Mouse (Mus musculus) intestine, postnatal 0 days (tissue): ENCODE data around the gene Tdrd3. TPM values are rescaled to one million over a fixed set of nuclear protein-coding genes. Genes with fewer than 3 reads are reported as not detected.

Experiments used
- ATAC-seq: fragments of 200-750 bp; cut with Nextera tagmentation; 2 replicates; pipeline ENCODE4 v1.8.0; 2017; ENCODE audit warnings: mild to moderate bottlenecking, moderate TSS enrichment, moderate library complexity
- H3K27ac ChIP-seq: fragments of 300-500 bp; sonication (generic); 2 replicates; pipeline ENCODE4 v1.5.1; 2014; ENCODE audit warnings: mild to moderate bottlenecking, low read depth, low read length, moderate library complexity
- H3K27me3 ChIP-seq: fragments of 300-500 bp; sonication (generic); replicated peaks from 2 replicates; pipeline ENCODE4 v1.6.1; 2014; ENCODE audit warnings: low read length, mixed read lengths; ENCODE audit not compliant: control insufficient read depth, insufficient read depth
- H3K36me3 ChIP-seq: fragments of 300-500 bp; sonication (generic); 2 replicates; pipeline ENCODE4 v1.6.1; 2014; ENCODE audit warnings: mild to moderate bottlenecking, moderate library complexity; ENCODE audit not compliant: control insufficient read depth, insufficient read depth
- H3K4me1 ChIP-seq: fragments of 300-500 bp; sonication (generic); replicated peaks from 2 replicates; pipeline ENCODE4 v1.6.1; 2014; ENCODE audit warnings: antibody characterized with exemption, low read length, mixed read lengths; ENCODE audit not compliant: control insufficient read depth, insufficient read depth
- H3K4me2 ChIP-seq: fragments of 300-500 bp; sonication (generic); replicated peaks from 2 replicates; pipeline ENCODE4 v1.6.1; 2014; ENCODE audit warnings: low read depth, mild to moderate bottlenecking, moderate library complexity
- H3K4me3 ChIP-seq: fragments of 300-500 bp; sonication (generic); 2 replicates; pipeline ENCODE4 v1.5.1; 2014; ENCODE audit warnings: low read depth, low read length
- H3K9ac ChIP-seq: fragments of 300-500 bp; sonication (generic); 2 replicates; pipeline ENCODE4 v1.6.1; 2014; ENCODE audit warnings: mild to moderate bottlenecking, low read depth, low read length
- H3K9me3 ChIP-seq: fragments of 300-500 bp; sonication (generic); 2 replicates; pipeline ENCODE4 v1.6.1; 2016; ENCODE audit warnings: mixed run types; ENCODE audit not compliant: control insufficient read depth
- CTCF ChIP-seq: sonication (generic); IDR thresholded peaks from 2 replicates; pipeline ENCODE4 v1.5.1; 2016; ENCODE audit warnings: low read depth, mild to moderate bottlenecking, control low read depth, antibody characterized with exemption, moderate library complexity
- WGBS: fragments of 180-500 bp; shearing (Covaris S2); extraction: QIAGEN DNeasy Blood & Tissue Kit; methylation state at CpG from one replicate; pipeline ENCODE4 v1.1.7; 2014; 5-methylcytosine and 5-hydroxymethylcytosine counted together
- polyA plus RNA-seq: library from polyadenylated mRNA; unstranded; fragments of >200 nt; fragmentation: Nextera tagmentation; extraction: Ambion mirVana; gene quantifications from 2 replicates; pipeline ENCODE4 v1.2.1, GENCODE M21; 2015

Tdrd3 gene
- polyA plus RNA-seq, 1 experiment from 2014 or later = 8.7 TPM

- H3K4me1 ChIP-seq = no peaks in the 10 kb centered on the region
- WGBS = 81% methylated on average over 3 of the region's 3 CpGs
- no peak for TF ChIP-seq CTCF
These were observed 69.4 kb downstream of the Tdrd3 start for GRCm38 (mm10) chr14:87485888-87486287.

GRCm38 (mm10) chr14:87497955-87498594 is 81.6 kb downstream of the Tdrd3 start:
- Histone ChIP-seq H3K27me3 (no peaks in the 10 kb centered on the region), H3K9ac (no peak overlapping the region), H3K4me3 (no peak overlapping the region), H3K9me3 (no peaks in the 10 kb centered on the region), H3K4me1 (no peaks in the 10 kb centered on the region), H3K4me2 (no peak overlapping the region), H3K27ac (no peak overlapping the region), H3K36me3 (no peaks in the 10 kb centered on the region)
- no peak for TF ChIP-seq CTCF
- 93% methylated on average over 11 of the region's 11 CpGs for WGBS
- no peak for ATAC-seq

More at GRCm38 (mm10) chr14:87485888-87486287, 69.4 kb downstream of the Tdrd3 start:
- Histone ChIP-seq H3K27me3 (no peaks in the 10 kb centered on the region), H3K4me2 (no peak overlapping the region), H3K27ac (no peak overlapping the region), H3K36me3 (peaks cover 10% of the 10 kb centered on the region), H3K4me3 (no peak overlapping the region), H3K9me3 (no peaks in the 10 kb centered on the region), H3K9ac (no peak overlapping the region)
- no peak for ATAC-seq

GRCm38 (mm10) chr14:87505924-87506323 is 89.5 kb downstream of the Tdrd3 start:
- ATAC-seq = no peak
- Histone ChIP-seq H3K27me3 (no peaks in the 10 kb centered on the region), H3K9me3 (no peaks in the 10 kb centered on the region), H3K36me3 (peaks cover 12% of the 10 kb centered on the region; the same call in 1 of the 2 replicates), H3K27ac (no peak overlapping the region), H3K9ac (no peak overlapping the region), H3K4me2 (no peak overlapping the region), H3K4me3 (no peak overlapping the region), H3K4me1 (no peaks in the 10 kb centered on the region)
- 84% methylated on average over 8 of the region's 8 CpGs for WGBS
- TF ChIP-seq CTCF = no peak

- Histone ChIP-seq H3K4me2 (no peak overlapping the region), H3K4me1 (no peaks in the 10 kb centered on the region), H3K27ac (no peak overlapping the region), H3K4me3 (no peak overlapping the region), H3K27me3 (no peaks in the 10 kb centered on the region), H3K9ac (no peak overlapping the region), H3K36me3 (0 out of 2 replicates have a peak, but pooled peaks cover 4% of the 10 kb centered on the region), H3K9me3 (no peaks in the 10 kb centered on the region)
- no peak for TF ChIP-seq CTCF
- no peak for ATAC-seq
- WGBS = 83% methylated on average over 3 of the region's 3 CpGs
These were observed 98.8 kb downstream of the Tdrd3 start for GRCm38 (mm10) chr14:87515281-87515680.

GRCm38 (mm10) chr14:87517381-87517780 is 100.9 kb downstream of the Tdrd3 start:
- Histone ChIP-seq H3K4me2 (no peak overlapping the region), H3K36me3 (0 out of 2 replicates have a peak, but pooled peaks cover 4% of the 10 kb centered on the region), H3K9me3 (no peaks in the 10 kb centered on the region), H3K9ac (no peak overlapping the region), H3K27ac (no peak overlapping the region), H3K4me3 (no peak overlapping the region), H3K4me1 (no peaks in the 10 kb centered on the region), H3K27me3 (no peaks in the 10 kb centered on the region)
- 93% methylated on average over 4 of the region's 4 CpGs for whole genome bisulfite sequencing
- no peak for ATAC-seq
- no peak for TF ChIP-seq CTCF

GRCm38 (mm10) chr14:87531847-87532246 is 115.4 kb downstream of the Tdrd3 start:
- no peak overlapping the region for H3K27ac ChIP-seq
- TF ChIP-seq CTCF = no peak
- ATAC-seq = no peak
- H3K4me1 ChIP-seq = no peaks in the 10 kb centered on the region
- H3K27me3 ChIP-seq = no peaks in the 10 kb centered on the region
- no peaks in the 10 kb centered on the region for H3K9me3 ChIP-seq
- H3K36me3 ChIP-seq = no peaks in the 10 kb centered on the region
- H3K4me3 ChIP-seq = no peak overlapping the region
- H3K9ac ChIP-seq = no peak overlapping the region
- no peak overlapping the region for H3K4me2 ChIP-seq
- 95% methylated on average over 8 of the region's 8 CpGs for WGBS
